Mouse (Mus musculus): Measurements from ENCODE around the gene Thbs3. TPM values are rescaled to one million over a fixed set of nuclear protein-coding genes. Genes with fewer than 3 reads are reported as not detected.

Gene Thbs3
- total and polyA plus RNA-seq, 2 experiments from 2014 or later, result 17.4 to 26.4 TPM

DNA sequence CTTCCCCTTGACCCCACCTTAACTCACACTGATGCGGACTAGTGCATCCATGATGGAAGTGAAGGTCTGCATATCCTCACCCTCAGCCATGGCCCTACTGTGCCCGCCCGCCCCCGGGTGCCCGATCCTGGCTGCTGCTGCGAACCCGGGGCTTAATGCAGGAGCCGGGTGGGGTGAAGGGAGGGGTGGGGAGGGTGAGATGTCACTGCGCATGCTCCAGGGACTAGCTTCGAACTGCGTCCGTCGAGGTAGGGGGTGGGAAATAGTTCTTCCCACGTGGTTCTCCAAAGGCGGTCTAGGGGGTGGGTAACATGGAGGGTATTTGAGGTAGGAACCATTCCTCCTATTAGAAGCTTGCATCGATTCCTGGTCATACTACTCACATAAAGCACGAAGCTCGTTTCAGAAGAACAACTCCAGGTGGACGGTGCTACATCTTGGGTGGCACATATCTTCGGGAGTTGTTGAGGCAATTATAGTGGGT is 30.8 kb downstream of the Thbs3 start, which contains the start of gene Krtcap2:
TSS of gene Krtcap2 (plus strand) at position 279 of the 484 bp plus-strand sequence.
- peak; percentile 8; the same call in 1 of the 2 replicates for ATAC-seq (ENCODE audit: insufficient read depth, low read depth)
- H3K4me2 ChIP-seq (ENCODE audit: low read depth, low read length), result peak within 1 kb of the TSS; percentile 83
- 6% methylated on average over 20 of the region's 20 CpGs for WGBS

DNA sequence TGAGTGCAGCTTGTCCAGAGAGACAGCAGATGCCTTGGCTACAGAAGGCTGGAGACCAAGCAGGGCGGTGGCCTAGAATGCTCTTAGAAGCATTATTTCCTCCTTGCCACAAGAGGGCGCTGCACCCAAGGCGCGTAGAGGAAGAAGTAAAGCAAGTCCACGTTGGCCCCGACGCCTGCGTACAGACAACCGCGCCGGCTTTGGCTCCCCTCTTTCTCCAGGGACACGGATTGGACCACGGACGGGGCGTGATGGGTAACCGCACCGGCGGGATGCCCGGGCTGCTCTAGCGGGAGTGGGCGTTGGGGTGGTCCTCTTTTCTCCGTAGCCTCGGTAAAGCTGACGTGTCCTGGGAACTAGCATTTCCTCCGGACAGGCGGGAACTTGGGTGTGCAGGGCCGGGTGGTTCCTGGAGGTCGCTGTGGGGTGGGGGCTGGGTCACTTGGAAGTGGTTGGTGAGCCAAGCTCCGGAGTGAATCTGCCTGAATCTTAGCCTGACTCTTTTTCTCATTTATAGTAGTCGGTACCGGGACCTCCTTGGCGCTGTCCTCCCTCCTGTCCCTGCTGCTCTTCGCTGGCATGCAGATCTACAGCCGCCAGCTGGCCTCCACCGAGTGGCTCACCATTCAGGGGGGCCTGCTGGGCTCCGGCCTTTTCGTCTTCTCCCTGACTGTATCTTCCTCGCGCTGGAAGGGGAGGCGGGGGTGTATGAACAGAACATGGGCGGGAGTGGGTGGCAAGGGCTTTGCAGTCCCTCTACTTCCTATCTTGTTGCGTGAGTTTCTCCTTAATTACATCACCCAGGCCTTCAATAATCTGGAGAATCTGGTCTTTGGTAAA is 31.5 kb downstream of the Thbs3 start, which contains the start of gene Trim46:
TSS of gene Trim46 (minus strand) at position 49 of the 840 bp plus-strand sequence.
- peaks cover 18% of the 10 kb centered on the region for H3K4me1 ChIP-seq (ENCODE audit: control insufficient read depth, insufficient read depth)

More for the DNA sequence above, 30.8 kb downstream of the Thbs3 start, which contains the start of gene Krtcap2:
- Histone ChIP-seq H3K27ac (ENCODE audit: low read depth) (peak within 1 kb of the TSS; percentile 44), H3K9ac (replicated peaks; ENCODE audit: low read depth, low read length) (peak within 1 kb of the TSS; percentile 61), H3K4me1 (ENCODE audit: control insufficient read depth, insufficient read depth) (peaks cover 13% of the 10 kb centered on the region), H3K36me3 (replicated peaks; ENCODE audit: control insufficient read depth, insufficient read depth, low read length) (0 out of 2 replicates have a peak, but pooled peaks cover 7% of the 10 kb centered on the region), H3K4me3 (ENCODE audit: low read depth, low read length) (peak within 1 kb of the TSS; percentile 67), H3K27me3 (ENCODE audit: control insufficient read depth, insufficient read depth, low read length) (peaks cover 18% of the 10 kb centered on the region), H3K9me3 (replicated peaks; ENCODE audit: control insufficient read depth, low read length) (no peaks in the 10 kb centered on the region)
- TF ChIP-seq CTCF (IDR thresholded peaks at IDR 0.05; ENCODE audit: low read depth) (no peak), EP300 (IDR thresholded peaks at IDR 0.05; ENCODE audit: low read depth) (no peak)
- no peak for DNase-seq (ENCODE audit: low spot score)

DNA sequence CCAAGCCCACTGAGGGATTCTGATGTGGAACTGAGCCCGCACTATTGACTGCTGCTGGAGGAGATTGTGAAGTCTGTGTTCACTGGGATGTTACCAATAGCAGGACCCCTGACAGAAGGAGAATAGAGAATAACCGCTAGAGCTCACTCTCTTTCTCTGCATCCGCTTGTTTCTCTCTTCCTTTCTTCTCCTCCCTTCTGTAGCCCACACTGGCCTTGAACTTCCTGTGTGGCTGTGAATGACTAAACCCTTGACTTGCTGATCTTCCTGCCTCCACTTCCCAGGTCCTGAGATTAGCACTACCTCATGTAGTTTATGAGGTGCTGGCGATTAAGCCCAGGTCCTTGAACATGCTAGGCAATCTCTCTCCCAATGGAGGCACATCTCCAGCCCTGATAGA is 32.5 kb downstream of the Thbs3 start:
- Histone ChIP-seq H3K27me3 (ENCODE audit: control insufficient read depth, insufficient read depth, low read length) (peaks cover 18% of the 10 kb centered on the region), H3K9me3 (replicated peaks; ENCODE audit: control insufficient read depth, low read length) (no peaks in the 10 kb centered on the region), H3K9ac (replicated peaks; ENCODE audit: low read depth, low read length) (no peak overlapping the region), H3K4me1 (ENCODE audit: control insufficient read depth, insufficient read depth) (peaks cover 20% of the 10 kb centered on the region), H3K36me3 (replicated peaks; ENCODE audit: control insufficient read depth, insufficient read depth, low read length) (0 out of 2 replicates have a peak, but pooled peaks cover 7% of the 10 kb centered on the region), H3K27ac (ENCODE audit: low read depth) (no peak overlapping the region), H3K4me3 (ENCODE audit: low read depth, low read length) (0 out of 2 replicates have a peak overlapping the region, but pooled peaks have one; percentile 67), H3K4me2 (ENCODE audit: low read depth, low read length) (peak overlapping the region; percentile 83)
- TF ChIP-seq EP300 (IDR thresholded peaks at IDR 0.05; ENCODE audit: low read depth) (no peak), CTCF (IDR thresholded peaks at IDR 0.05; ENCODE audit: low read depth) (no peak)
- no peak for ATAC-seq (ENCODE audit: insufficient read depth, low read depth)
- 75% methylated on average over 4 of the region's 4 CpGs for WGBS
- no peak for DNase-seq (ENCODE audit: low spot score)

More for the DNA sequence above, 31.5 kb downstream of the Thbs3 start, which contains the start of gene Trim46:
- Histone ChIP-seq H3K4me2 (ENCODE audit: low read depth, low read length) (peak within 1 kb of the TSS; percentile 83), H3K9me3 (replicated peaks; ENCODE audit: control insufficient read depth, low read length) (no peaks in the 10 kb centered on the region), H3K4me3 (ENCODE audit: low read depth, low read length) (peak within 1 kb of the TSS; percentile 67), H3K36me3 (replicated peaks; ENCODE audit: control insufficient read depth, insufficient read depth, low read length) (0 out of 2 replicates have a peak, but pooled peaks cover 7% of the 10 kb centered on the region), H3K27me3 (ENCODE audit: control insufficient read depth, insufficient read depth, low read length) (peaks cover 18% of the 10 kb centered on the region), H3K9ac (replicated peaks; ENCODE audit: low read depth, low read length) (peak within 1 kb of the TSS; percentile 61), H3K27ac (ENCODE audit: low read depth) (peak within 1 kb of the TSS; percentile 44)
- peak; percentile 90 for DNase-seq (ENCODE audit: low spot score)
- WGBS, result 1% methylated on average over 42 of the region's 42 CpGs
- ATAC-seq (ENCODE audit: insufficient read depth, low read depth), result peak; percentile 71
- TF ChIP-seq EP300 (IDR thresholded peaks at IDR 0.05; ENCODE audit: low read depth) (no peak), CTCF (IDR thresholded peaks at IDR 0.05; ENCODE audit: low read depth) (peak; percentile 99)

DNA sequence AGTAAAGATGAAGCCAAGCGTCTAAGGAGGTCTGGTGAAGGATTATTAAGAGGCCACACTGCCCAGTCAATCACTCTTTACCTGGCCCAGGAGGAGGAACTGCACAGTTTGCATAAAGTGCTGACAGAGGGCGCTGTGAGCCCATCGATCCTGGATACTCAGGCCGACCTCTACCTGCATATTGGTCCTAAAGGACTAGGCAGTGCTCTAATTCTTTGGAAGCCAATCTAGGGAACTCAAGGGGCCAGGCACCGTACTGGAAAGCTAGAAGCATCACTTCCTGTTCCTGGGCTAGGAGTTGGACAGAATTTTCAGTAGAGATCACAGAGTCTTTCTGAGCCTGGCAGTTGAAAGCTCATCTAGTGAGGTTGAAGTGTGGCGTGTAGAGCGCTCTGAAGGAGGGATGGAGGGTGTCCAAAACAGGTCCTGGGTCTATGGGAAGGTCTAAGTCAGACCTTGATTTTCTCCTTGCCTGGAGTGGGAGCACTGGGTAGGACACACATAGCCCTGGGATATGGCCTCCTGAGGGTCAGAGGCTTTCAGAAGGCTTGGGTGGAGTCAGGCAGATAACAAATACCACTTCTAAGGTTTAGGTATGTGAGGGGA is 35.6 kb downstream of the Thbs3 start:
- no peaks in the 10 kb centered on the region for H3K9me3 ChIP-seq (replicated peaks; ENCODE audit: control insufficient read depth, low read length)
- TF ChIP-seq CTCF (IDR thresholded peaks at IDR 0.05; ENCODE audit: low read depth), result peak; percentile 81
- no peak for TF ChIP-seq EP300 (IDR thresholded peaks at IDR 0.05; ENCODE audit: low read depth)
- no peak overlapping the region for H3K4me2 ChIP-seq (ENCODE audit: low read depth, low read length)
- peak overlapping the region; percentile 75 for H3K27ac ChIP-seq (ENCODE audit: low read depth)
- no peak overlapping the region for H3K4me3 ChIP-seq (ENCODE audit: low read depth, low read length)
- DNase-seq (ENCODE audit: low spot score) (peak; percentile 41), ATAC-seq (ENCODE audit: insufficient read depth, low read depth) (0 out of 2 replicates have a peak, but pooled peaks have one; percentile 7)
- H3K27me3 ChIP-seq (ENCODE audit: control insufficient read depth, insufficient read depth, low read length), result no peaks in the 10 kb centered on the region
- H3K4me1 ChIP-seq (ENCODE audit: control insufficient read depth, insufficient read depth), result peaks cover 15% of the 10 kb centered on the region
- WGBS, result 16% methylated on average over 7 of the region's 7 CpGs
- no peak overlapping the region for H3K9ac ChIP-seq (replicated peaks; ENCODE audit: low read depth, low read length)
- H3K36me3 ChIP-seq (replicated peaks; ENCODE audit: control insufficient read depth, insufficient read depth, low read length), result 0 out of 2 replicates have a peak, but pooled peaks cover 7% of the 10 kb centered on the region

DNA sequence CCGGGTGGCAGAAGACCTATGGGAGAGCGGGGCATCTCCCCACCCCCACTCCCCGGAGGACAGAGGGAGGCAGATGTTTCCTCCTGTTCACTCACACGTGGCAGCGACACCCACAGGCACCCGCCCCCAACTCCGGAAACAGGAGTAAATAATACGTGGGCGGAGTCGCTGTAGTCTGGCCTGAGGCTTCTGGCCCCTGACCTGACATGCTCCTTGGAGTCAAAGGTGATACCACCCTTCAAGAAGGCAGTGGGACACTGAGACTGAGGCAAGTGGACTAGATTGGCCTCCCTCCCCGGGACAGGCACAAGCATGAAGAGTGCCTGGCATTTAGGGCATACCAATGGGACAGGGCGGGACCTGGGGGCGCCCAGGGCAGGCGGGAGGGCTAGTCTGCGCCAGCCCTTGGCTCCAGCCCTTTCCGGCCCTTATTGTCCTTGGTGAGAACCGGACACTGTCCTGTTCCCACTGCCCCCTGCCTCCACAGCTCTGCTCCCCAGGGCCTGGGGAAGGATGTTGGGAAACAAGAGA is 36.5 kb downstream of the Thbs3 start:
- Histone ChIP-seq H3K4me2 (ENCODE audit: low read depth, low read length) (peak overlapping the region; percentile 26; the same call in 1 of the 2 replicates), H3K9ac (replicated peaks; ENCODE audit: low read depth, low read length) (no peak overlapping the region), H3K4me1 (ENCODE audit: control insufficient read depth, insufficient read depth) (peaks cover 15% of the 10 kb centered on the region), H3K9me3 (replicated peaks; ENCODE audit: control insufficient read depth, low read length) (no peaks in the 10 kb centered on the region), H3K36me3 (replicated peaks; ENCODE audit: control insufficient read depth, insufficient read depth, low read length) (0 out of 2 replicates have a peak, but pooled peaks cover 7% of the 10 kb centered on the region), H3K4me3 (ENCODE audit: low read depth, low read length) (0 out of 2 replicates have a peak overlapping the region, but pooled peaks have one; percentile 9), H3K27ac (ENCODE audit: low read depth) (peak overlapping the region; percentile 75), H3K27me3 (ENCODE audit: control insufficient read depth, insufficient read depth, low read length) (no peaks in the 10 kb centered on the region)
- TF ChIP-seq CTCF (IDR thresholded peaks at IDR 0.05; ENCODE audit: low read depth) (no peak), EP300 (IDR thresholded peaks at IDR 0.05; ENCODE audit: low read depth) (peak; percentile 74)
- DNase-seq (ENCODE audit: low spot score), result peak; percentile 58
- ATAC-seq (ENCODE audit: insufficient read depth, low read depth), result peak; percentile 79
- WGBS, result 7% methylated on average over 17 of the region's 17 CpGs
